Mouse (Mus musculus) midbrain, embryonic 11.5 days (tissue): ENCODE results near the gene Tmem239. TPM values are rescaled to one million over a fixed set of nuclear protein-coding genes. Genes with fewer than 3 reads are reported as not detected.

Experiments used
- ATAC-seq: fragments of 200-750 bp; cut with Nextera tagmentation; 2 replicates; pipeline ENCODE4 v1.8.0; 2017; ENCODE audit warnings: moderate TSS enrichment, moderate library complexity; ENCODE audit not compliant: low FRiP score
- DNase-seq: peaks from one replicate; pipeline ENCODE4 v3.0.0; 2015; ENCODE audit warnings: low spot score; ENCODE audit errors: missing footprints
- H3K27ac ChIP-seq: fragments of 300-500 bp; sonication (generic); 2 replicates; pipeline ENCODE4 v1.5.1; 2014; ENCODE audit warnings: low read depth, low read length
- H3K27me3 ChIP-seq: fragments of 300-500 bp; sonication (generic); 2 replicates; pipeline ENCODE4 v1.6.1; 2014; ENCODE audit warnings: mild to moderate bottlenecking, low read length, moderate library complexity, mixed read lengths; ENCODE audit not compliant: control insufficient read depth, insufficient read depth
- H3K36me3 ChIP-seq: fragments of 300-500 bp; sonication (generic); 2 replicates; pipeline ENCODE4 v1.6.1; 2014; ENCODE audit warnings: mild to moderate bottlenecking, low read length, moderate library complexity, mixed read lengths; ENCODE audit not compliant: control insufficient read depth, insufficient read depth
- H3K4me1 ChIP-seq: fragments of 300-500 bp; sonication (generic); 2 replicates; pipeline ENCODE4 v1.6.1; 2014; ENCODE audit warnings: low read length; ENCODE audit not compliant: control insufficient read depth, insufficient read depth
- H3K4me2 ChIP-seq: fragments of 300-500 bp; sonication (generic); 2 replicates; pipeline ENCODE4 v1.6.1; 2014; ENCODE audit warnings: mild to moderate bottlenecking, moderate library complexity
- H3K4me3 ChIP-seq: fragments of 300-500 bp; sonication (generic); 2 replicates; pipeline ENCODE4 v1.5.1; 2014; ENCODE audit warnings: low read depth, low read length
- H3K9ac ChIP-seq: fragments of 300-500 bp; sonication (generic); 2 replicates; pipeline ENCODE4 v1.6.1; 2014; ENCODE audit warnings: low read length
- H3K9me3 ChIP-seq: fragments of 300-500 bp; sonication (generic); 2 replicates; pipeline ENCODE4 v1.6.1; 2016; ENCODE audit warnings: low read length; ENCODE audit not compliant: control insufficient read depth
- WGBS: fragments of 180-500 bp; shearing (Covaris S2); extraction: QIAGEN DNeasy Blood & Tissue Kit; methylation state at CpG from one replicate; pipeline ENCODE4 v1.1.7; 2014; 5-methylcytosine and 5-hydroxymethylcytosine counted together
- polyA plus RNA-seq: library from polyadenylated mRNA; unstranded; fragments of >200 nt; fragmentation: Nextera tagmentation; extraction: Ambion mirVana; gene quantifications from 2 replicates; pipeline ENCODE4 v1.2.1, GENCODE M21; 2014

The Tmem239 gene
- polyA plus RNA-seq, 1 experiment from 2014 or later: not detected

GRCm38 (mm10) chr2:130442162-130442561, 35.9 kb downstream of the Tmem239 start:
- H3K4me2 ChIP-seq: no peak overlapping the region
- peaks cover 26% of the 10 kb centered on the region for H3K36me3 ChIP-seq
- DNase-seq (no peak), ATAC-seq (no peak)
- no peaks in the 10 kb centered on the region for H3K9me3 ChIP-seq
- H3K27ac ChIP-seq: no peak overlapping the region
- H3K4me3 ChIP-seq: no peak overlapping the region
- no peaks in the 10 kb centered on the region for H3K4me1 ChIP-seq
- no peaks in the 10 kb centered on the region for H3K27me3 ChIP-seq
- 84% methylated on average over 10 of the region's 10 CpGs for WGBS
- H3K9ac ChIP-seq: no peak overlapping the region

- no peak overlapping the region for H3K4me2 ChIP-seq
- DNase-seq (no peak), ATAC-seq (no peak)
- peaks cover 4% of the 10 kb centered on the region; the same call in 1 of the 2 replicates for H3K27me3 ChIP-seq
- no peak overlapping the region for H3K27ac ChIP-seq
- H3K36me3 ChIP-seq: peaks cover 3% of the 10 kb centered on the region; the same call in 1 of the 2 replicates
- H3K9ac ChIP-seq: no peak overlapping the region
- H3K9me3 ChIP-seq: no peaks in the 10 kb centered on the region
- H3K4me1 ChIP-seq: peaks cover 11% of the 10 kb centered on the region; the same call in 1 of the 2 replicates
- H3K4me3 ChIP-seq: no peak overlapping the region
Measured at GRCm38 (mm10) chr2:130448449-130448848, 42.2 kb downstream of the Tmem239 start.

- Histone ChIP-seq H3K27ac (no peak overlapping the region), H3K36me3 (no peaks in the 10 kb centered on the region), H3K27me3 (peaks cover 4% of the 10 kb centered on the region; the same call in 1 of the 2 replicates), H3K9ac (peak overlapping the region; percentile 7; the same call in 1 of the 2 replicates), H3K9me3 (no peaks in the 10 kb centered on the region), H3K4me3 (peak overlapping the region; percentile 91), H3K4me2 (peak overlapping the region; percentile 79), H3K4me1 (peaks cover 11% of the 10 kb centered on the region; the same call in 1 of the 2 replicates)
- DNase-seq (peak; percentile 95), ATAC-seq (peak; percentile 10)
- WGBS: 9% methylated on average over 17 of the region's 17 CpGs
Measured at GRCm38 (mm10) chr2:130449021-130449793, 42.9 kb downstream of the Tmem239 start.

GRCm38 (mm10) chr2:130449794-130450433, 43.6 kb downstream of the Tmem239 start, which contains the start of gene Ptpra:
Gene Ptpra (plus strand): TSS chr2:130450278.
- H3K4me3 ChIP-seq: peak within 1 kb of the TSS; percentile 91
- ATAC-seq (peak; percentile 98), DNase-seq (peak; percentile 98)
- peak within 1 kb of the TSS; percentile 79 for H3K4me2 ChIP-seq
- H3K27ac ChIP-seq: peak within 1 kb of the TSS; percentile 60
- H3K36me3 ChIP-seq: no peaks in the 10 kb centered on the region
- peak within 1 kb of the TSS; percentile 88 for H3K9ac ChIP-seq
- 0% methylated on average over 38 of the region's 50 CpGs for WGBS
- H3K4me1 ChIP-seq: peaks cover 11% of the 10 kb centered on the region; the same call in 1 of the 2 replicates
- H3K27me3 ChIP-seq: peaks cover 4% of the 10 kb centered on the region; the same call in 1 of the 2 replicates
- no peaks in the 10 kb centered on the region for H3K9me3 ChIP-seq

- H3K4me2 ChIP-seq: peak overlapping the region; percentile 79
- H3K27me3 ChIP-seq: peaks cover 4% of the 10 kb centered on the region; the same call in 1 of the 2 replicates
- ATAC-seq (peak; percentile 85), DNase-seq (no peak)
- no peaks in the 10 kb centered on the region for H3K36me3 ChIP-seq
- H3K9me3 ChIP-seq: no peaks in the 10 kb centered on the region
- H3K4me1 ChIP-seq: peaks cover 11% of the 10 kb centered on the region; the same call in 1 of the 2 replicates
- peak overlapping the region; percentile 91 for H3K4me3 ChIP-seq
- H3K27ac ChIP-seq: peak overlapping the region; percentile 60
- peak overlapping the region; percentile 88 for H3K9ac ChIP-seq
- WGBS: under 1% methylated on average over 36 of the region's 47 CpGs
Measured at GRCm38 (mm10) chr2:130450434-130450796, 44.1 kb downstream of the Tmem239 start.

GRCm38 (mm10) chr2:130451086-130451726, 44.9 kb downstream of the Tmem239 start:
- Histone ChIP-seq H3K9ac (peak overlapping the region; percentile 88), H3K9me3 (no peaks in the 10 kb centered on the region), H3K4me2 (peak overlapping the region; percentile 79), H3K4me1 (peaks cover 11% of the 10 kb centered on the region; the same call in 1 of the 2 replicates), H3K27ac (no peak overlapping the region), H3K4me3 (peak overlapping the region; percentile 91), H3K36me3 (no peaks in the 10 kb centered on the region), H3K27me3 (peaks cover 4% of the 10 kb centered on the region; the same call in 1 of the 2 replicates)
- DNase-seq: no peak
- WGBS: 74% methylated on average over 14 of the region's 14 CpGs
- ATAC-seq: no peak

GRCm38 (mm10) chr2:130451727-130452090, 45.4 kb downstream of the Tmem239 start:
- Histone ChIP-seq H3K36me3 (no peaks in the 10 kb centered on the region), H3K9ac (no peak overlapping the region), H3K9me3 (no peaks in the 10 kb centered on the region), H3K4me2 (peak overlapping the region; percentile 79), H3K4me3 (no peak overlapping the region), H3K27me3 (peaks cover 4% of the 10 kb centered on the region; the same call in 1 of the 2 replicates), H3K4me1 (peaks cover 11% of the 10 kb centered on the region; the same call in 1 of the 2 replicates), H3K27ac (no peak overlapping the region)
- 78% methylated on average over 3 of the region's 3 CpGs for WGBS
- DNase-seq (no peak), ATAC-seq (no peak)

GRCm38 (mm10) chr2:130452266-130452665, 46.0 kb downstream of the Tmem239 start:
- Histone ChIP-seq H3K9me3 (no peaks in the 10 kb centered on the region), H3K36me3 (no peaks in the 10 kb centered on the region), H3K27ac (no peak overlapping the region), H3K27me3 (peaks cover 4% of the 10 kb centered on the region; the same call in 1 of the 2 replicates), H3K4me1 (peaks cover 11% of the 10 kb centered on the region; the same call in 1 of the 2 replicates), H3K4me2 (no peak overlapping the region), H3K4me3 (no peak overlapping the region), H3K9ac (no peak overlapping the region)
- 56% methylated on average over 2 of the region's 2 CpGs for WGBS
- no peak for DNase-seq
- no peak for ATAC-seq
